Mouse (Mus musculus): ENCODE measurements around the gene Nip7. TPM values are rescaled to one million over a fixed set of nuclear protein-coding genes. Genes with fewer than 3 reads are reported as not detected.

Gene Nip7
- total RNA-seq (2023) = 51.0 to 61.0 TPM (median 58.2 TPM) in 4 replicates

DNA sequence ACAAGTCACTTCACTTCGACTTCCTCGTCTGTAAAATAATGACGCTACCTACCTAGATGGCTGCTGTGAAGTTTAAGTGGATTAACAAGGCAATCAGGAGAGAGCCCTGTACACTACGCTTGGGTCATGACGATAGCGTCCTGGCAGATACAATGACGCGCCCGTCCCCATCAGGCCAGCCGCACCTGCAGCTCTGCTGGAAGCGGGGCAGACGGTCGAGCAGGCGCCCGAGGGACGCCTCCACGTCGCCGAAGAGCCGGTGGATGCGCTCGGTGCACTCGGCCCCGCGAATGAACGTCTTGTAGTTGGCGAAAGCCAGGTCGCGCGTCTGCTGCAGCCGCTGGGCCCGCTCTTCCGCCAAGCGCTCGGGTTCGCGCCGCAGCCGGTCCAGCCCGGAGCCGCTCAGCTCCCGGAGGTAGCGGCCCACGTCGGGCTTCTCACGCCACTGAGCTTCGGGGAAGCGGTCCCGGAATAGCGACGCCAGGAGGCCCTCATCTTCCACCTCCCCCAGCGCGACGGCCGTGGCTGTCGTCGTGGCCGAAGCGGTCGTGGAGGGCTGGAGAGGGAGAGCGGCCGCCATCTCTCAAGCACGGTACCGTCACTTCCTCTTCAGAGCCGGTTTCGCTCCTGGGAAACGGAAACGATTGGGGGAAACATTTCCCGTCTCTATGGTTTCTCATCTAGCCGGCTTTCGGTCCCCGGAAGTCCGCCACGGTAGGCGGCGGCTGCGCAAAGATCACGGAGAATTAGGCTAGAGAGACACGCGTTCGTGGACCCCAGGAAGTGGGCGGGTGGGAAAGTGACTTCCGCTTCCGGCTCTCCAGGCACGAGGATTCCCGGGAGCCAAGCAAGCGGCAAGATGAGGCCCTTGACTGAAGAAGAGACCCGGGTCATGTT lies at the start of gene Nip7, which contains the start of gene Cog8:
Gene Nip7, plus strand, starts transcription at position 802 of the 897 bp plus-strand sequence.
Gene Cog8, minus strand, starts transcription at position 614 of the 897 bp plus-strand sequence.

DNA sequence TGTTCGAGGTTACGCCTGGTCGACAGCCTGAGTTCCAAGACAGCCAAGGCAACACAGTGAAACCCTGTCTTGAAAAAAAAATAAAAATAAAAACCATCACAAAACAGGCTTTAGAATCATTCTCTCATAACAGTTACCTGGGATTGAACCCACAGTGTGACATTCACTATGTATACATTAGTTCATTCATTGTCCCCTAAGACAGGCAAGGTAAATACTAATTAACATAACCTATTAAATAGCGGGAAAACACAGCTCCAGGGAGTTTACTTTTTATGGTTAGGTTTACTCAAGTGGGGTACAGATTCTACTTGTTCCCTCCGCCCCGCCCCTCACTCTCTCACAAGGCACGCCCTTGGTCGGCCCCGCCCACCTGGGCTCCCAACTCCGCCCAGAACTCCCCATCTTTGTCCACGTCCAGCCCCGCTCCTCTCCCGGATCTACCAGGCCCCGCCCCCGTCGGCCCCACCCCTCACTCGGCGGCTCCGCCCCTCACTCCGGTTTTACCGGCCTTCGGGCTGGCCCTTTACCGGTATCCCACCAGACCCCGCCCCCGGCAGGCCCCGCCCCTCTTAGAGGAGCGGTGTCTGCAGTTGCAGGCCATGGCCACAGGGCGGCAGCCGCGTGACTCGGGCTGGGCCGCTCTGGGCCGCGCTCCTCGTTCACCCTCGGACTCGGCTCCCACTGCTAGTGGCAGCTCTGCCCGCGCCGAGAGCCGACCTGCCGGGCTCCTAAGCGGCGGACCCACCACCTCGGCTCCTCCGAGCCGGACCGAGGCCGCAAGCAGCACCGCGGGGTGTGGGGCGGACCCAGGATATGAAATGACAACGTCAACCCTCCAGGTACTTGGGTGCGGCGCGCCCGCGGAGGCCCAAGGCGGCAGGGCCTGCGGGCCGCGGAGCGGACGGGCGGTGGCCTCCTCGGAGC lies 25.8 kb upstream of the Nip7 start, which contains the start of gene Vps4a:
Gene Vps4a, plus strand, starts transcription at position 573 of the 927 bp plus-strand sequence.

DNA sequence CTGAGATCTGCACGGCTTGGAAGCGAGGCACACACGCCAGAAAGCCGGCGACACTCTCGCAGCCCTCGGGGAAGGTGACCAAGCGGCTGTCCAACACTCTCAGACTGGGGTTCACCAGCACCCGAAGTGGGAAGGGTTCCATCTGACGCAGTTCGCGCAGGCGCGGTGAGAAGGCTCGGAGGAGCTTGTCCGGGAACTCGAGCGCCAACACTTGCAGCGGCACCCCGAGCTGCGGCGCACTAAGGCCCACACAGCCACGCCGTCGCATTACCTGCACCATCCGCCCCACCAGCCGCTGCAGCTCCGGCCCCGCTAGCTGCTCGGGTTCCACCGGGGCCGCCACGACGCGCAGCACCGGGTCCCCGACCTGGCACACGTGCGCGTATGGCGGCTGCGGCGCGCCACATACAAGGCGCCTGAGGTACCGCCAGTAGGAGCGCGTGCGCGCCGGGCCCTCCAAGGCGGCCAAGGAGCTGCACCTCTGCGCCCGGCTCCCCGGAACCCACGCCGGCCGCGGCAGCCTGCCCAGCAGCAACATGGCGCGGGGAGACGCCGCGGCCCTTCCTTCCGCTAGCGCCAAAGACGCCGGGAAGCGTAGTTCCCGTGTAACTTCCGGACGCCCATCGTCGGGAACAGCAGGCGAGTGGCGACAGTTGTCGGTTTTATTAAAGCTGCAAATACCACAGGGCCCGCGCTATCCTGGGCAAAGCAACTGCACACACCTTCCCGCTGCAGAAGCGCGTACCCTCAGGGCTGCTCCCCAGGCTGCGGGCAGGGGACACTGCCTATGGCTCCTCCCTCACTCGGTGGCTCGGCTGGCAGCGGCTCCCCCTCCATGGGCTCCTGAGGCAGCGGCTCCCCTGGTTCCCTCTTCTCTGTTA lies 8.4 kb upstream of the Nip7 start, which contains the start of gene Pdf:
Gene Pdf, minus strand, starts transcription at position 554 of the 881 bp plus-strand sequence.

DNA sequence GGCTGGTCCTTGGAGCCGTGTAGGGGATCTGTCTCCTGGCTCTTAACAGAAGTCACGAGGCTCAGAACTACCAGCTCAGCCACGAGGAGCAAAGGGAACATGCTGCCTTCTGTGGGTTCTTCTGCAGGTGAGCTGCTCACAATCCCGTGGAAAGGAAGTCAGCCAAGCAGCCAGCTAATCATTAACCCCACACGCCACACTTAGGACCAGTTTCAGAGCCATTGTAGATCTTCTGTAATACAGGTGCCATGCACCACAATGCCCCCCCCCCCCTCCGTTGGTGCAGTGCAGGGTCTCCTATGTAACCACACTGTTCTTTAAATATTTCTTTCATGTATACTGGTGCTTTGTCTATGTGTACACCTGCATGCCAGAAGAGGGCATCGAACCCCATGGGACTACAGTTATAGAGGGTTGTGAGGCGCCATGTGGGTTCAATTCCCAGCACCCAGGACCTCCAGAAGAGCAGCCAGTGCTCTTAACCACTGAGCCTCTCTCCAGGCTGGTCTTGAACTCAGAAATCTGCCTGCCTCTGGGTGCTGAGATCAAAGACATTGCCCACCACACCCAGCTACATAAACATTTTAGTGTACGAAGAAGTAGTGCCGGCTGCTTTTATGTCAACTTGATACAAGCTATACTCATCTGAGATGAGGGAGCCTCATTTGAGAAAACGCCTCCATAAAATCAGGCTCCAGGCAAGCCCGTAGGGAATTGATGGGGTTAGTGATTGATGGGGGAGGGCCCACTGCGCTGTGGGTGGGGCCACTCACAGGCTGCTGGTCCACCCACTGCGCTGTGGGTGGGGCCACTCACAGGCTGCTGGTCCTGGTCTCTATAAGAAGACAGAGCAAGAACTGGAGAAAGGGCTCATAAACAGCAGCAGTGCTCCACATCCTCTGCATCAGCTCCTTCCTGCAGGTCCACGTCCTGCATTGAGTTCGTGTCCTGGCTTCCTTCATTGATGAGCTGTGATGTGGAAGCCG lies 9.1 kb downstream of the Nip7 start, which contains the start of gene Tmed6:
Gene Tmed6, minus strand, starts transcription at position 134 of the 986 bp plus-strand sequence.

DNA sequence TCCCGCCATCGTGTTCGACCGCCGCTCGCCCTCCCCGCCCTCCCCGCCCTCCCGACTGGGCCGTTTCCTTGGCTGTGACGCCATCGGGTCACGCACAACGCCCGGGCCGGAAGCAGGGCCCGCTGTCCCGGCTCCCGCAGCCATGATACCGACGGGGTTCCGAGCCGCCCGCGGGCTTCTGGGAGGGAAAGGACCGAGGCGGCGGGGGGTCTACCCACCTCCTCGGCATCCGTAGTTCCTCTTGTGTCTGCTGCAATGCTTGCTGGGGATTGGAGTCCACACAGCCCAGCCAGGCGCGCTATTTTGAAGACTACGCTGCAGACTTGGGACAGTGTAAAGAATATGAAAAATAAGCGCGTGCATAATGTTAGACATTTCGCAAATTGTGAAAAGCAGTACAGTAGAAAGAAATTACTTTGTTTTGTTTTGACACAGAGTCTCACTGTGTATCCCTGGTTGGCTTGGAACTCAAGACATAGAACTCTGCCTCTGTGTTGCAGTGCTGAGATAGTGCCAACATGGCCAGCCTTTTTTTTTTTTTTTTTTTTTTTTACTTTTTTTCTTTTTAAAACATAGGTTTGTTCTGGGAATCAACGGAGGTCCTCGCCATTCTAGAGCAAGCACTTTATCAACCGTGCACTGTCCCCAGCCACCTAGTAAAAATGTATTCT lies 39.8 kb downstream of the Nip7 start, which contains the start of gene Terf2:
Gene Terf2, minus strand, starts transcription at position 182 of the 671 bp plus-strand sequence.

Other genes with a start within 250 kb of the Nip7 start
- 0.63 to 1.4 TPM (median 0.93 TPM) in 4 replicates for gene Has3, start 186.6 kb upstream of the Nip7 start, total RNA-seq (2023)
- gene Utp4, start 163.2 kb upstream of the Nip7 start, total RNA-seq (2023) = 41.9 to 46.9 TPM (median 44.7 TPM) in 4 replicates
- gene Sntb2, start 121.1 kb upstream of the Nip7 start, total RNA-seq (2023) = 3.5 to 5.1 TPM (median 4.5 TPM) in 4 replicates
- gene Vps4a, start 25.7 kb upstream of the Nip7 start, total RNA-seq (2023) = 35.9 to 49.3 TPM (median 42.6 TPM) in 4 replicates
- 9.6 to 12.3 TPM (median 10.7 TPM) in 4 replicates for gene Pdf, start 8.3 kb upstream of the Nip7 start, total RNA-seq (2023)
- gene Cog8, start 188 bp upstream of the Nip7 start, total RNA-seq (2023) = 37.2 to 48.0 TPM (median 41.8 TPM) in 4 replicates
- 1.2 to 1.9 TPM (median 1.5 TPM) in 4 replicates for gene Tmed6, start 8.8 kb downstream of the Nip7 start, total RNA-seq (2023)
- 51.4 to 67.6 TPM (median 63.5 TPM) in 4 replicates for gene Terf2, start 39.7 kb downstream of the Nip7 start, total RNA-seq (2023)
- gene Cyb5b, start 93.8 kb downstream of the Nip7 start, total RNA-seq (2023) = 27.2 to 32.4 TPM (median 27.6 TPM) in 4 replicates
- 104 to 140 TPM (median 116 TPM) in 4 replicates for gene Nfat5, start 236.6 kb downstream of the Nip7 start, total RNA-seq (2023)